Mouse (Mus musculus) heart, postnatal 25 days (tissue): ENCODE results near the gene Mitf. TPM values are rescaled to one million over a fixed set of nuclear protein-coding genes. Genes with fewer than 3 reads are reported as not detected.

Source experiments
- DNase-seq: peaks from one replicate; pipeline ENCODE4 v3.0.0; 2022; ENCODE audit warnings: low spot score
- intact Hi-C: fragments of 180-260 bp; cut with DNase I; formaldehyde crosslinking; loops from one replicate; pipeline ENCODE4 v1.15.1; 2025
- total RNA-seq, 2 experiments: library from RNA; stranded (reverse); gene quantifications; 2 replicates each; pipeline ENCODE4 v1.2.3; 2021

Mitf gene
- total RNA-seq, 2 experiments from 2014 or later = 50.9 to 59.9 TPM

DNA sequence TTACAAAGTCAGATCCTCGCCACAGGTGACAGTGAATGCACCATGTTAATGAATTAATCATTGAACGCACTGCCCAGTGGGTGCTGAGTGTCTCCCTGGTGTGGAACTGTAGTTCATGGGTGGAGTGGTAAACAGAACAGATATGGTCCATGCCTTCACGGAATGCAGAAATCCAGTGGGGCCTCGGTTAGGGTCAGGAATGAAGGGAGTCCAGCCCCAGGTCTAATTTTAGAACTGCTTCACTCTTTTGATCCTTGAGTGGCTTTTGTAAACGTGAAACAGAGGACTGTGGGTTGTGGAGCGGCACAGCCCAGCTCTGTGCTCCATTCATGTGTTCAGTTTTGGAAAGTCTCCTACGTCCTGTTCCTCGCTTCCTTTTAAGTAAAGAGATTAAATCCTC is 112.4 kb downstream of the Mitf start:
- DNase-seq = no peak
- intact Hi-C loops = loop anchor here (5.0 kb wide), 2 partner anchors 37 to 83 kb away; no protein-coding TSS in a partner anchor

DNA sequence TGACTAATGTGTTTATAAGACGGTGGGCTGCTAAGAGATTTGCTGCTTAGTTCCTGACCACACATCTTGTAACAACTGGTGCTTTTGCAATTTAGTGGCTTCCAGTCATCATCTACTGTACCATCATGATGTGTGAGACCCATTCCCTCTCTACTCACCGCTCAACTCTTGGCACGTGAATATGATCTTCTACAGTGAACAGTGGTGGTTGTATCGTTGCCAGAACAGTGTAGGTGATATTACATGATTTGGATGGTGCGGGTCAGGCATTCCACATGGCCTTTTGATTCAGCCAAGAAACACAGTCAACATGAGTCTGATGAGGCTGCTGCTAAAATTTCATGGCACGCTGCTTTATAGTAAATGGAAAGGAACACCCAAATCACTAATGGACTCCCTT is 114.7 kb downstream of the Mitf start:
- intact Hi-C loops = no loop called here

DNA sequence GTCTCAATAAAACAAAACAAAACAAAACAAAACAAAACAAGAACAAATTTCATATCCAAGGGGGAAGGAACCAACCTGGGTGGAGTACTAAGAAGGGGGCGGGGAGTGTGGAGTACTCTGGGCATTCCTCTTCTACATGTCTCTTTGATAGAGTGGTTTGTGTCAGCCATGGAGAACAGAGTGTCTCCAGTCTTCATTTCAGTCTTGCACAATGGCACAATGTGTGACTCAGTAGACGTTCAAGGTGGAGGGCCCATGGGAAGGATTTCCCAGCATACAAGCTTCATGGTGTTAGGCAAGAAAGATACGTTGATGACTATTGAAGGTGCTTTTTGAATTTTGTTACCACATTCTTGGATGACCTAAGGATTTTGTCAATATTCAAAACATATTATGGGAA is 117.4 kb downstream of the Mitf start:
- intact Hi-C loops = no loop called here
- DNase-seq = no peak

More for the DNA sequence above, 114.7 kb downstream of the Mitf start:
- DNase-seq = no peak

DNA sequence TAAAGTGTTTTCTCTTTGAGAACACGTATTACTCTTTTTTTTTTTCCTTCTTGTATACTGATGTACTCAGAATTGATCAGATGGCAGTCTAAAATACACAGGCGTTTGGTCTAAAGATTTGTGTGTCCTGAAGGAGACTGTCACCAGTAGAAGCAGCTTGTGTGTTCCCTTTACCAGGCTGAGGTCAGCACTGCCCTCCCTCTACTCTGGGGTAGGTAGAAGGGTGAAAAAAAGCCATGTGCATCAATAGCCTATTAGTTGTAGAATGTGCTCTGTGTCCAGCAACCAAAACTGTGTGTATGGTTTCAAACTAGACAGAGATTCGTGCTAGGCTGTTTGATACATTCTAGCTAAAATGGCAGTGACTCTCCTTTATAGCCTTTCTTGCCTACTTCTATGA is 122.2 kb downstream of the Mitf start:
- intact Hi-C loops = no loop called here
- no peak for DNase-seq

DNA sequence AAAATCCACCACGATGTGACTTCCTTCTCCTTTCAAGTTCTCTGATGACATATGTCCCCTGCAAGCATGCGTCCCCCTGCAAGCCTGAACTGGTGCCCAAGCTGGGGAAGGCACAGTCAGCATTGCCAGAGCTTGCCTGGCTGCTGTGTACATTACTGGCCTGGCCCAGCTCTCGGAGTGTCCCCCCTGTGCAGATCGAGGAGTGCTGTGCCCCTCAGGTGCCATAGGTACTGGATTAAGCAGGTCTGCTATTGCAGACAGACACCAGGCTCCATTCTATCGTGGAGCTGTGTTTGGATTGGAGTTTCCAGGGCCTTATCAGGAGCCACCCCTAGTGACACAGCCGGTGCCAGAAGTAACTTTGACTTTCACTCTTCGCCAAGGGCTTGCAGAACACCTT is 122.6 kb downstream of the Mitf start:
- intact Hi-C loops = no loop called here
- peak; percentile 12 for DNase-seq

DNA sequence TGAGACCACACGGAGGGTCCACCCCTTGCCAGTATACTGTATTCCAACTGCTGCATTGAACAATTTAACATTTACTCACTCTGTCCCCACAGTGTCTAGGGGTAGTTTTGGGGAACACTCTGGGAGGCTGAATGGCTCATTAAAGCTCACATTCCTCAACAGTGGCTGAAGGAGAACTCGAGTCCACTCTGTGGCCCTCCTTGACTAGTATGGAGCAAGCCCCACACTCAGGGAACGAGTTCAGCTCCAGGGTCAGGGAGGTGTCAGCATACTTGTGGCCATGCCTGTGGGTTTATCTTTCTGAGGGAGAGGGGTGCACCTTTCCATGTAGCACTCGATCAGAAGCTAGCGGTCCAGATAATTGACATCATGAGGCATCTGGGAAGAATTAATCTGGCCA is 130.3 kb downstream of the Mitf start:
- DNase-seq = no peak
- intact Hi-C loops = no loop called here

DNA sequence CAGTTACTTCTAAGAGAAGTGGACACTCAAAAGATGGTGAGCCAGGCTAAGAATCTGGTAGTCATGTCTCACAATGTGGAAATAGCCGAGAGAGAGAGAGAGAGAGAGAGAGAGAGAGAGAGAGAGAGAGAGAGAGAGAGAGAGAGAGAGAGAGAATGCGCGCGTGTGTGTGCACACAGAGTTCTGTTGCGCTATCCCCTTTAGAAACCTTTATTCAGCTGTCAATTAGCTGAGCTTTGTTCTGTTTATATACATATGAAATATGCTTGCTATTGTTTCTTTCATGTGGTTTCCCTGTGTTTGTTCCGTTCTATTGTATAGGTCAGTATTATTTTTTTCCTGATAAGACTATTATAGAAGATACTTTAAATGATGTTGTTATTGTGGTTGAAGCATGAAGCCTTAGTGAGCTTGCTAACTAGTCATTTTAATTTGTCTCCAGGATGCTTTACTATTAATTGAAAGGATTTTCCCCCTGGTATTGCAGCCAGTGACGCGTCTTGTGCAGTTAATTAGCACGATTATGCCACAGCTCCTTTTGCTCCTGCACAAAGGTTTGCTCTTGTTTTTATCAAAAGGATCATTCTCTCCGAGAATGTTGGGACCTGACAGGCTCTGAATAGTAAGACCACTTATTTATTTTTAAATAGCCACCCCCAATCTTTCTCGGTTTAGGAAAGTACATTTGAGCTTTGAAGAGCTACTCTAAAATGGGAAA is 131.2 kb downstream of the Mitf start:
- intact Hi-C loops = no loop called here
- no peak for DNase-seq

DNA sequence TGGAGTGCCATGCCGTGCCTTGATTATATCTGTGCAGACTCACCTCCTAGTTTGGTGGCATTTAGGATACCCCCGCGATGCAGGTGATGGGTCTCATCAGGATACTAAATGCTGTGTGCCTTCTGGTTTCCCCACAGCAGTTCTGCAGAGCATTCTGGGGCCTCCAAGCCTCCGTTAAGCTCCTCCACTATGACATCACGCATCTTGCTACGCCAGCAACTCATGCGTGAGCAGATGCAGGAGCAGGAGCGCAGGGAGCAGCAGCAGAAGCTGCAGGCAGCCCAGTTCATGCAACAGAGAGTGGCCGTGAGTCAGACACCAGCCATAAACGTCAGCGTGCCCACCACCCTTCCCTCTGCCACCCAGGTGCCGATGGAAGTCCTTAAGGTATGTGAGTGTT is 134.1 kb downstream of the Mitf start:
- DNase-seq = no peak
- intact Hi-C loops = no loop called here

DNA sequence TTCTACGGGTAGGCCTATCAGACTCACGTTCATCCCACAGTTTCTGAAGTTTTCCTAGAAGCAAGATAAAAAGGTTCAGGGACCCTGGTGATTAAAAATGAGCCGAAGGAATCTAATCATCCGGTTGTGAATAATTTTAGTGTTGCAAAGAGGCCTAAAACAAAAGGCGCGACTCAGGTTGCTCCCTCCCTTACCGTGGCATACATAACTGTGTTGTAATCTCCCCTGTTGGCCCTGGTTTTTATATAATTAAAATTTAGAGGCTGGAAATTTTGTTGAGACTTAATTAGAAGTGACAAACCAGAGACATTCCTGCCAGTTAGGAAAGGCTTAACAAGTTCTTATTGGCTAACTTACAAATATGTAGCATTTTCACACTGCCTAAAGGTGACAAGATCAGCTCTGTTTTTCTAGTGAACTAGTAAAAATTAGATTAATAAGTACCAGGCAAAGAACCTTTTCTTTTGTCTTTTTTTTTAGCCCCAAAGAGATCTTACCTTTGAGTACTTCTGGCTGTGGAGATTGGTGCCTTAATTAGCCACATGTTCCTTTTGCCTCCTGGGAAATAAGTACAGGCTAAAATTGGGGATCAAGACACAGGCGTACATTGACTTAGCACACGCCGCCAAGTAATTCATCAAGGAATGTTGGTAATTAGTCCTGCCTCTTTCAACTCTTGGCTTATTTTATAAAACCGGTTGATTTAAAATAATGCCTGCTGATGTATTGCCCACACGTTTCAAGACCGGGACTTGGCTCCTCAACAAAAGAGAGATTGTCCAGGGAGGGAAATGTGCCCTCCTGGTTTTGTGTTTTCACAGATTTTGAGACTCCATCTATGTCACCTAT is 143.4 kb downstream of the Mitf start:
- DNase-seq = no peak
- intact Hi-C loops = no loop called here

DNA sequence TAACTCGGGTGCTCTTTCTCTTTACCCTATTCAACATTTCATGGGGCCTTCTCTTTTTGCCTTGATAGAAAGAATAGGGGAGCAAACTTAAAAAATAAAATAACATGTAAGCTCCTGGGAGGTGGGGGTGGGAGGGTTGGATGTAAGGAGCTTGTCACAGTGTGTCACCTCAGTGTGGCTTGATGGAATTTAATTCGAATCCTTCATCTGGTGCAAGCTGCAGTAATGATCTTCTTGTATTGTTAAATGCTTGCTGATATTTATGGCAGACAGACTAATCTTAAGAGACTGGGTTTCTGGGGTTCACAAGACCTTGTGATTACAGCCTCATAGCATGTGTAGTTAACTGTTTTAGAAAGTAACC is 144.0 kb downstream of the Mitf start:
- no peak for DNase-seq
- intact Hi-C loops = no loop called here

DNA sequence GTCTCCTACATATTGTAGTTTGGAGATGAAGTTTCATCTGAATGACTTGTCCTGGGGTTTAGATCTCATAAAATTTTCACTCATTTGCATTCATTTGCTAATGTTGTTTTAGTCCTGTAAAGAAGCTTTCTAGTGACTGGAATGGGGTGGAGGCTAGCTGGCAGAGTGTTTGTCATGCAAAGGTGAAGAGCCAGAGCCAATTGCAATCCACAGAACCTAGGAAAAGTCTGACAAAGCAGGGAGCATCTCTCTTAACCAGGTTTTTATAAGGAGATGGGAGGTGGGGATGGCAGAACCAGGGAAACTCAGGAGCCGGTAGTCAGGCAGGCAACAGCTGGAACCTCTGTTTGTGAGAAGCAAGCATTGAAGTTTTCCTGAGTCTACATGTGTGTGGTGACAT is 144.9 kb downstream of the Mitf start:
- intact Hi-C loops = no loop called here
- DNase-seq = no peak

DNA sequence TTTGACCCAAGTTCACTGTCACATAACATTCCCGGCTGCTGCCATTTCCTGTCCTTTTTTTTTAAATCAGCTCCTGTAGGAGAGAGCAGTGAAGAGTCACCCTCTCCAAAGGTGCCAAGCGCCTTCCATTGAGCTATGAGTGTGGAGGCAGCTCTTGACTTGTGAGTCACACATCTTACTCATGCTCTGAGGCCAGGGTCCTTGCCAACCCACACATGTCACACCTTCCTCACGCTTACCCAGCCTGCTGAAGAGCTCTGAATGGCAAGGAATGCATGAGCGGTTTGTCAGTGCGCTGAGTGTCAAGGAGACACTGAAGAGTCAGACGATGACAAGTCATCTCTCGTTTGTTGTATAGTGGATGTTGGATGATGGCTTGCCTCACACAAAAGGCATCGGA is 146.0 kb downstream of the Mitf start:
- DNase-seq = no peak
- intact Hi-C loops = no loop called here

DNA sequence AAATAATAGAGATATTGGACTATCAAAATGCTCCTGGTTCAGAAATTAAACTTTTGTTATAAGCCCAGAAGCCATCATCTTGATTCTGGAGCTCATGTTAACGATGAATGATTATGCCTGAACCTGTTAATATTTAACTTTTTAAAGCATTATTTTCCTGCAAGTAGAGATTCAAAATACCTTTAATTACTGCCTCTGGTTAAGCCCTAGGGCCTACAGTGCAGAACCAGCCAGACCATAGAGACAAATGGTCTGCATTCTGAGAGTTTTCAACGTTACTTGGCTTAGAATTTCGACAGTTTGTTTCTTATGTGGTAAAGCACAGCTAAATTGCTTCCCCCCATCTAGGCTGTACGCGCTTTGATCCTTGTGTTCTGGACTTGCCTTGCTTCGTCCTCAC is 149.3 kb downstream of the Mitf start:
- no peak for DNase-seq
- intact Hi-C loops = no loop called here

DNA sequence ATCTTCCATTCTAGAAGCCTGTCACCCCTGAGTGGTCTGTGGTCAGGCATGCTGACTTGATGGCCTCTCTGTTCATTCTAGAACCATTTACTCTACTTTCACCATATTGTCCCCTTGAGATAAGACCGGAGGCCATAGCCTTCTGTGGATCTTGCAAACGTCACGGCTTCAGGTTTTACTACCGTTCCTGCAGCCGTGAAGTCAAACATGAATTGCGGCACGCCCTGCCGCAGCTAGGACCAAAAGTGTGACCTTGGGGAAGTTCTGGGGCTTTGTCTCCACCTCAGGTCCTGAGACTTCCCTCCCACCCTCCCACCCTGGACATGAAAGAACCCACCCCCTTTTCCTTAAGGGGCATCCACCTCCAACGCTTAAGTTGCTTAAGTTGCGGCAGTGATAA is 149.8 kb downstream of the Mitf start:
- intact Hi-C loops = no loop called here
- DNase-seq = no peak

DNA sequence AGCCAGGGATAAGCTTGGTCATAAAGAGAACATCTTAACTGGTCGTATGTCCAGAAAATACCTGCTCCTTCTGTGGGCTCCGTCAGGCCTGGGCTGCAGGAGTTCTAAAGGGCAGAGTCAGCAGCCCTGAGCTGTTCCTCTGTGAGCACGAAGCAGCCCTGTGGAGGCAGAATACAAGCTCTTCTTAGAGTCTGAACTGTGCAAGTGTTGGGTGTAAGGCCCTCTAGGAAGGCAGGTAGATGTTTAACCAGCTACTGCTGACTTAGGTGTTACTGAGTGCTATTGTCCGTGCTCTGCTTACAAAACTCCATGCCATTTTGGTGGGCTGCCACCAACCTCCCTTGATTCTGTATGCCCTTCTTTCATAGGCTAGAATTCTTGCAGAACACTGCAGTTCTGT is 151.4 kb downstream of the Mitf start:
- intact Hi-C loops = no loop called here

DNA sequence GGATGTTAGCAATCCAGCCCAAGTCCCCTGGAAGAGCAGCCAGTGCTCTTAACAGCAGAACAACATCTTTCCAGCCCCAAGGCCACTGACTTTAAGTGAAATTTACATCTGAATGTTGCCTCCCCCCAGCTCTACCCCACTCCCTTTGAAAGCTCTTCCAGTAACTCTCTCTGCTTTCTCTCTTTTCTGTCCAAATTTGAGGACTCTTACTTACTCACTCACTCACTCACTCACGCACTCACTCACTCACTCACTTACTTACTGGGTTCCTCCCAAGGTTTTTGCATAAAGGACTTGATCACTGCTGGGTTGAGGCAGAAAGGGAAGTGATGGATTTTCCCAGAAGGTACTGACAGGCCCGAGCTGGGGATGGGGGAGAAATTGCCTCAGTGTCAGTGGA is 154.9 kb downstream of the Mitf start:
- intact Hi-C loops = no loop called here
- DNase-seq = no peak

More for the DNA sequence above, 151.4 kb downstream of the Mitf start:
- DNase-seq = no peak

DNA sequence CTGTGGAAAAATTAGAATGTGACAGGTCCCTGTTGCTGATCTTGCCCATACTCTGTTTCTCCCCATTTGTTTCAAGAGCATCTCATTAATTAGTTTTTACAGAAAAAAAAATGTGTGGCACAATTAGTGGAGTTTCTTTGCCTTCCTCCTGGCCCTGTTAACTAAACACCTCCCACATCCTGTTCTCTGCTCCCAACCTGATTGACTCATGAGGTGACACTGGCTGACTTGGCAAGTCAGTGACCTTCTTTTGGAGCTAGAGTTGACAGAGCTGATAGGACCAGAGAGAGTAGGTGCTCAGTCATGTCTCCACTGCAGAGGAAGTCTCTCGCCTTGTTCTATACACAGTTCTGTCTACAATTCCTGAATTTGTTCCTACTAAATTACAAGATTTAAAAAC is 155.5 kb downstream of the Mitf start:
- intact Hi-C loops = no loop called here
- DNase-seq = no peak

DNA sequence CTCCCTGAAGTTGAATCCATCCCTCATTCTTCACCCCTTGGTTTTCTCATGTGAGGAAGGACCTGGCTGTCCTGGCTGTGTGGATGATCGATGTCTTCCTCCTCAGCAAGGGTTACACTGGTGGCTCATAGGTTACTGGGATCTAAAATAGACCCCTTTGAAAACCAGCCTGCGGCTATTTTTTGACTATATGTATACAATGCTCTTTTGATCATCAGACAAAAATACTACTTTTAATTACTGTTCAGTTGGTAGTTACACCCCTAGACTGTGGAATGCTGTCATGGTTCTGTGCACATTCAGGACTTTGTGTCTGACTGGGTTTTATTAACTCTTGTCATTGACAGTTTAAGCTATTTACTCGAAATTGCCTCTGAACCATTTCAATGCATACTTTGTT is 157.9 kb downstream of the Mitf start:
- DNase-seq = no peak
- intact Hi-C loops = no loop called here

DNA sequence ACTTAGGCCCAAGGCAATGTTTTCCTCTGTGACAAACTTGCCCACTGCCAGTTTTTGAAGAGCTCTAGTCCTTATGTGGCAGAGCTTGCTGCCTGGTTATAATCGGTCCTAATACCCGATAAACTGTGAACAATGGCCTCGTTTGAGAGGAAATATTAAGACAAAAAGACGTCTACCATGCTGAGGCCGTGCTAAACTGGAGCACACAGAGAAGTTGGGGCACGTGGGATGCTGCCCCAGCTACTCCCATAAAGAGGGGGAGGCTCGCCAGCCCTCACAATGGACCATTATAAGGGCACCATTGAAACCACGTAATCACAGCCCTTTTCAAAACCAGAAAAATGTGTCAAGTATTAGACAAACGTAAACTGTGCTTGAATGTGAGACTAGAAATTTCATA is 174.8 kb downstream of the Mitf start:
- intact Hi-C loops = no loop called here
- no peak for DNase-seq

DNA sequence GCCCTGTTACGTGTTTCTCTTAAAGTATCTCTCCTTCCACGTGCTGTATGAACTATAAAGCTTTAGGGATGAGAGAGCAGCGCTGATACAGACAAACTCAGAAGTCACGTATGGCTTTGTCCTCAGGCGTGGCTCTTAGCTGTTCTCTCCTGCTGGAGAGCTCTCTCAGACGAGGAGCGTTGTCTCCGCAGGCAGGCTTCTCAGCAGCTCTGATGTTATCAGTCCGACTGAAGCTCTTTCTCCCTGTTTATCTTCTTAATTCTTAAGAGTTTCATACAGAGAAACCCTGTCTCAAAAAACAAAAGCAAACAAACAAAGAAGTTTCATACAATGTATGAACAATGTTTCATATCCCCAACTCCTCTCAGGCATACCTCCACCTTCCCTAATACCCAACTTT is 178.8 kb downstream of the Mitf start:
- no peak for DNase-seq
- intact Hi-C loops = no loop called here

DNA sequence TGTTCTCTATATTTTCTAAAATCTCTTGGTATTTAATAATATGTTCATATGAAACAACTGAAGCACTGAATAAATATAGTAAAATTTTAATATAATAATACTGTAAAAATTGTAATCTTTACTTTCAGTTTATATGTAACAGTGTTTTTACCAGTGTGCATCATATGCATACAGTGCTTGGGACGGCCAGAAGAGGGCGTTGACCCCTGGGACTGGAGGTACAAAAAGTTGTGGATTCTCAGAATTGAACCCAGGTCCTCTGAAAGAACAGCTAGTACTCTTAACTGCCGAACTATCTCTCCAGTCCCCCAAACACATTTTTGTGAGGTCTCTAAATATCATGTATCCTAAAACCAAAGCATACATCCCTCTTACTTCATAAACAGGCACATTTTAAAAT is 179.6 kb downstream of the Mitf start:
- intact Hi-C loops = no loop called here
- no peak for DNase-seq

DNA sequence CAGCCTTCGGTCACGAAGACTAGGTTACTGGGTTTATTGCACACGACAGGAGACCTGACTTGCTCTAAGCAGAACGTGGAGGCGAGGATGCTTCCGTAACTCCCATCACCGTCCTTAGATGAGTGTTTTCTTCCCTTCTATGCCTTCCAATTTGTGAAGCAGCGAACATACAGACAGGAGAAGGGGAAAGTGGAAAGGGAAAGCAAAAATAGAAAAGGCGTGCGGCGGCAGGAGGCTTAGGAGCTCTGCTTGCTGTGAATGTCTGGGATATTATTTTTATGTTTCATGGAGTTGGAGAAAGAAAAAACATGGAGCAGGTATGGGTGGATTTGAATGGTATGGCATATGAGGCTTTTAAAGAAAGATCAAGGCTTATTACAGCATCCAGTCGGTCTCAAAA is 186.7 kb downstream of the Mitf start:
- intact Hi-C loops = no loop called here
- DNase-seq = no peak
